Mouse (Mus musculus): Measurements from ENCODE around the gene Pgm2l1. TPM values are rescaled to one million over a fixed set of nuclear protein-coding genes. Genes with fewer than 3 reads are reported as not detected.
A peak's percentile ranks its signal among the peaks of the same experiment; 100 is the strongest.

Pgm2l1 gene
- polyA plus RNA-seq, 1 experiment = 43.5 TPM

DNA sequence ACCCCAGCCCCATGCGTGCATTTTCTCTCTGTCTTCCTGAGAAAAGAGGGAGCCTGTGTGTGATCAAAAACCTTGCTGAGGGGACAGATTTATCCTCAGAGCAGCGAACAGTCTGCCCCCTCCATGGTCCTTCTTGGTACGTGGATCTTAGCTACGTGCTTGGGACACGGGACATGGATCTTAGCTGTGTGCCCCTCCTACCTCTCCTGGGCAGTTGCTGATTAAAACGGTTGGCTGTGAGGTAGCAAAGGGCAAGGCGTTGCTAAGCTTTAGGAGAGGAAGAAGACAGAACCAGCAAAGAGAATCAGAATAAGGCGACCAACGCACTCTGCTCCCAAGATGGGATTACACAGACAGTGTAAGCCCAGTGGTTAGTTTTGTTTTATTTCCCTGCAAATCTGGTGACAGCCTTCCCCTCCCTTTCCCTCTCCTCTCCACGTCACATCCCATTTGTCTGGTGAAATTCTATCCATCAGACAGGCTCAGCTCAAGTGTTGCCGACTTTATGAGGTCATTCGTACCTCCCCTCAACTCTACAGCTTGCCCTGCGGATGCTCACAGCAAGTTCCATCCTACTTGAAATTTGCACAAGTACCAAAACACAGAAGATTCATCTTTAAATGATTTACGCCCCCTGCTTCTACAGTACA is 71.8 kb downstream of the Pgm2l1 start:
- no peak for DNase-seq (ENCODE audit: low read depth)
- TF ChIP-seq CTCF (IDR thresholded peaks at IDR 0.05; ENCODE audit: borderline replicate concordance, extremely low read depth, insufficient read depth, insufficient read length) (no peak), POLR2A (IDR thresholded peaks at IDR 0.05; ENCODE audit: borderline replicate concordance, extremely low read depth, insufficient read depth, insufficient read length, poor library complexity, severe bottlenecking) (no peak)

DNA sequence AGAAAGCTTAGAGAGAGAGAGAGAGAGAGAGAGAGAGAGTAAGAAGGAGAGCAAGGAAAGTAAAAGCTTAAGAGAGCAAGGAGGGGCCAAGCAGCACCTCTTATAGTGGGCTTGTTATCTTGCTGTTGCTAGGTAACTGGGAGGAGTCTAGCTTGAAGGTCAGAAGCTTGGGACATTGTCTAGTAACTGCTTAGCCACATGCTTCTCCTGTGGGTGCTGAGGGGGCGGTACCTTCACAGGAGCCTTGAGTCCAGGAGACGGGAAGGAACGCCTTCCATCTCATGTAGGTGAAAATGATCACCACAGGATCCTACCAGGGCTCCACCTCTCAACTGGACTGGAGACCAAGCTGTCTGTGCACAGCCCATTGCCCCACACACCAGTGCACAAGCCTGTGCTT is 74.2 kb downstream of the Pgm2l1 start:
- no peak for DNase-seq (ENCODE audit: low read depth)
- TF ChIP-seq CTCF (IDR thresholded peaks at IDR 0.05; ENCODE audit: borderline replicate concordance, extremely low read depth, insufficient read depth, insufficient read length) = no peak
- no peak for TF ChIP-seq POLR2A (IDR thresholded peaks at IDR 0.05; ENCODE audit: borderline replicate concordance, extremely low read depth, insufficient read depth, insufficient read length, poor library complexity, severe bottlenecking)

GRCm38 (mm10) chr7:100302316-100302715 is 75.1 kb downstream of the Pgm2l1 start:
- peak; percentile 66 for DNase-seq (ENCODE audit: low read depth)
- no peak for TF ChIP-seq POLR2A (IDR thresholded peaks at IDR 0.05; ENCODE audit: borderline replicate concordance, extremely low read depth, insufficient read depth, insufficient read length, poor library complexity, severe bottlenecking)
- no peak for TF ChIP-seq CTCF (IDR thresholded peaks at IDR 0.05; ENCODE audit: borderline replicate concordance, extremely low read depth, insufficient read depth, insufficient read length)

GRCm38 (mm10) chr7:100305894-100306293 is 78.7 kb downstream of the Pgm2l1 start:
- TF ChIP-seq CTCF (IDR thresholded peaks at IDR 0.05; ENCODE audit: borderline replicate concordance, extremely low read depth, insufficient read depth, insufficient read length) (no peak), POLR2A (IDR thresholded peaks at IDR 0.05; ENCODE audit: borderline replicate concordance, extremely low read depth, insufficient read depth, insufficient read length, poor library complexity, severe bottlenecking) (no peak)
- DNase-seq (ENCODE audit: low read depth) = no peak

- DNase-seq (ENCODE audit: low read depth) = peak; percentile 94
- no peak for TF ChIP-seq POLR2A (IDR thresholded peaks at IDR 0.05; ENCODE audit: borderline replicate concordance, extremely low read depth, insufficient read depth, insufficient read length, poor library complexity, severe bottlenecking)
- TF ChIP-seq CTCF (IDR thresholded peaks at IDR 0.05; ENCODE audit: borderline replicate concordance, extremely low read depth, insufficient read depth, insufficient read length) = no peak
Measured at GRCm38 (mm10) chr7:100307872-100308653, 80.9 kb downstream of the Pgm2l1 start.

DNA sequence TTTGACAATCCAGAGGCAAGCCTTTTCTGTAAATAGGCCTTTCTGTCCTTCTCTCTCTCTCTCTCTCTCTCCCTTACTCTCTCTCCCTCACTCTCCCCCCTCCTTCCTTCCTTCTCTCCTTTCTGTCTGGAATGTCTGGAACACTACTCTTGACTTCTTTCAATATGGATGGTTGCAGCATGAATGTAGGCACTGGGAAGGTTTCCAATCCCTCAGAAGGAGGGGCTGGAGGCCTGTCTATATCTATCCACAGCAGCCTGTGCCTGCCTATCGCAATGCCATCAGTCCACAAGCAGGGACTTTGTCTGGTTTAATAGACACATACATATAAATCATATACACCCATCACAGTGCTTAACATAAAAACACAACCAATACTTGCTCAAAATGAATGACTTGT is 82.0 kb downstream of the Pgm2l1 start:
- DNase-seq (ENCODE audit: low read depth) = peak; percentile 83
- no peak for TF ChIP-seq POLR2A (IDR thresholded peaks at IDR 0.05; ENCODE audit: borderline replicate concordance, extremely low read depth, insufficient read depth, insufficient read length, poor library complexity, severe bottlenecking)
- no peak for TF ChIP-seq CTCF (IDR thresholded peaks at IDR 0.05; ENCODE audit: borderline replicate concordance, extremely low read depth, insufficient read depth, insufficient read length)

GRCm38 (mm10) chr7:100309679-100310078 is 82.5 kb downstream of the Pgm2l1 start:
- TF ChIP-seq CTCF (IDR thresholded peaks at IDR 0.05; ENCODE audit: borderline replicate concordance, extremely low read depth, insufficient read depth, insufficient read length) (no peak), POLR2A (IDR thresholded peaks at IDR 0.05; ENCODE audit: borderline replicate concordance, extremely low read depth, insufficient read depth, insufficient read length, poor library complexity, severe bottlenecking) (no peak)
- DNase-seq (ENCODE audit: low read depth) = peak; percentile 53

GRCm38 (mm10) chr7:100310290-100310689 is 83.1 kb downstream of the Pgm2l1 start:
- DNase-seq (ENCODE audit: low read depth) = no peak

GRCm38 (mm10) chr7:100312716-100313115 is 85.5 kb downstream of the Pgm2l1 start:
- TF ChIP-seq CTCF (IDR thresholded peaks at IDR 0.05; ENCODE audit: borderline replicate concordance, extremely low read depth, insufficient read depth, insufficient read length) (no peak), POLR2A (IDR thresholded peaks at IDR 0.05; ENCODE audit: borderline replicate concordance, extremely low read depth, insufficient read depth, insufficient read length, poor library complexity, severe bottlenecking) (no peak)
- DNase-seq (ENCODE audit: low read depth) = no peak

More at GRCm38 (mm10) chr7:100310290-100310689, 83.1 kb downstream of the Pgm2l1 start:
- TF ChIP-seq CTCF (IDR thresholded peaks at IDR 0.05; ENCODE audit: borderline replicate concordance, extremely low read depth, insufficient read depth, insufficient read length) = no peak
- no peak for TF ChIP-seq POLR2A (IDR thresholded peaks at IDR 0.05; ENCODE audit: borderline replicate concordance, extremely low read depth, insufficient read depth, insufficient read length, poor library complexity, severe bottlenecking)

DNA sequence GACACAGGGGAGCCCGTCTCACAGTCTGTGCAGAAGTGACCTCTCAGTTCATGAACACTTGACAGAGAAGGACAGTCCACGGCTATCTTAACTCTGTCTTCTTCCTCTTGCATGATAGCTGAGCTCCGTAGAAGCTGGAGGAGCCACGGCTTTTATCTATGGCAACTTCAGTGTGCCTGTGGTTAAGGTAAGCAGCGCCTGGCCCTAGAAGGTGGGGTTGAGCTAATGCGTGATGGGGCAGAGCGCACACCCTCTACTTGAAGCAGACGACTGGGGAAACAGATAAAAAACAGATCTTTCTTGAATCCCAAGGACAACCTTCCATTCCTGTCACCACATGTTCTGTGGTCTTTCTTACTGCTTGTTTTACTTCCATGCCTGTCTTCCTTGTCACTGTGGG is 89.7 kb downstream of the Pgm2l1 start:
- no peak for DNase-seq (ENCODE audit: low read depth)
- no peak for TF ChIP-seq POLR2A (IDR thresholded peaks at IDR 0.05; ENCODE audit: borderline replicate concordance, extremely low read depth, insufficient read depth, insufficient read length, poor library complexity, severe bottlenecking)
- TF ChIP-seq CTCF (IDR thresholded peaks at IDR 0.05; ENCODE audit: borderline replicate concordance, extremely low read depth, insufficient read depth, insufficient read length) = no peak

GRCm38 (mm10) chr7:100317534-100317933 is 90.3 kb downstream of the Pgm2l1 start:
- no peak for DNase-seq (ENCODE audit: low read depth)
- TF ChIP-seq POLR2A (IDR thresholded peaks at IDR 0.05; ENCODE audit: borderline replicate concordance, extremely low read depth, insufficient read depth, insufficient read length, poor library complexity, severe bottlenecking) (no peak), CTCF (IDR thresholded peaks at IDR 0.05; ENCODE audit: borderline replicate concordance, extremely low read depth, insufficient read depth, insufficient read length) (no peak)
